21 mouse cellular contexts compared by ENCODE assay signal in the genomic region with DNA sequence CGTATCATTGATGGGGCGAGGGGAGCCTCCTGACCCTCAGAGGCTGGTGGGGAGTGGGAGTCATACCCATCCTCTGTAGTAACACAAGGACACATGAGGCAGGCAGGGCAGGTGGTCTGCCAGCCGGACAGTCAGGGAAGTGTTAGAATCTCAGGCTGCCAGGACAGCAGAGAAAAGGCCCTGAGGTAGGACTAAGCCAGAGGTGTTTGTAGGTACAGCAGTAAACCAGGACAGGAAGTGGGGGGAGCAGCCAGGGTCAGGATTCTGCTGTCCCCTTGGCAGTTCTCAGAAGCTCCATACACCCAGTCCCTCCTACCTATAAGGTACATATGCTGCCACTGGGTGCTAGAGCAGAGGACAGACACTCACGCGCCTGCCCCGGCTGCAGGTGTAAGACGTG. TPM values are rescaled to one million over a fixed set of nuclear protein-coding genes. Genes with fewer than 3 reads are reported as not detected.
DNase-seq lines count a peak whose midpoint lies in the region; TF ChIP-seq lines count a peak whose summit lies in the region.
"Had no signal": no experiment of that assay in that cellular context is flagged by ENCODE, and none has a peak within 500 bp of the region (broad histone marks: within the 10 kb centered on the region; RNA-seq: fewer than 3 reads in every experiment).

No protein-coding gene starts in this region.

- H3K27ac ChIP-seq in left cerebral cortex, adult 2 months = no peak overlapping the region
- H3K27ac ChIP-seq in thymus, adult 2 months (ENCODE audit: control insufficient read depth, insufficient read depth, low read length) = no peak overlapping the region
- H3K27ac ChIP-seq: embryonic facial prominence, embryonic 10.5 days; hindbrain, embryonic 12.5 days; hindbrain, postnatal 0 days had no signal

- intact Hi-C loops in left cerebral cortex, adult 2 months (cut with DNase I) = no loop called here

- no peak for TF ChIP-seq CTCF in left cerebral cortex, adult 2 months (IDR thresholded peaks at IDR 0.05)
- TF ChIP-seq CTCF in thymus, adult 2 months (IDR thresholded peaks at IDR 0.05; ENCODE audit: borderline replicate concordance, control insufficient read depth, extremely low read depth, insufficient read depth, low read length, poor library complexity) = no peak

- DNase-seq in cerebellum, adult 11-12 months = peak; percentile 46
- no peak for DNase-seq in cerebellum, postnatal 25 days
- peak; percentile 5 to 11 for DNase-seq in gastrocnemius, postnatal 4 days (ENCODE audit: low spot score in 2 of 2)
- no peak for DNase-seq in gastrocnemius, adult 8-10 months (ENCODE audit: low spot score in 2 of 2)
- DNase-seq in left cerebral cortex, adult 2 months (ENCODE audit: extremely low spot score in 1 of 2, low spot score in 2 of 2) = peak; percentile 7 to 9
- no peak for DNase-seq in left cerebral cortex, adult 9 months (ENCODE audit: low spot score in 2 of 2)
- no peak for DNase-seq in thymus, adult 2 months
- DNase-seq: adrenal gland, postnatal 14 days; forebrain, postnatal 0 days; gastrocnemius, postnatal 25 days; heart, adult 18-20 months; kidney, adult 11 months had no signal

- no peak overlapping the region for H3K4me3 ChIP-seq in left cerebral cortex, adult 2 months
- no peak overlapping the region for H3K4me3 ChIP-seq in thymus, adult 2 months (ENCODE audit: control insufficient read depth, insufficient read depth, low read length)
- H3K4me3 ChIP-seq: embryonic facial prominence, embryonic 10.5 days; heart, embryonic 12.5 days; hindbrain, embryonic 12.5 days had no signal

- H3K36me3 ChIP-seq in thymus, adult 2 months (ENCODE audit: control insufficient read depth, insufficient read depth, low read length) = peaks cover 11% of the 10 kb centered on the region

- no peak for TF ChIP-seq POLR2A in thymus, adult 2 months (IDR thresholded peaks at IDR 0.05; ENCODE audit: control insufficient read depth, extremely low read depth, insufficient read depth, low read length, poor library complexity)

- 93% methylated on average over 7 of the region's 7 CpGs for WGBS in thymus, adult 2 months

- no peaks in the 10 kb centered on the region for H3K27me3 ChIP-seq in thymus, adult 2 months (ENCODE audit: control insufficient read depth, insufficient read depth, low read length)
- H3K27me3 ChIP-seq: hindbrain, embryonic 12.5 days; Patski had no signal

- H3K4me1 ChIP-seq in thymus, adult 2 months (replicated peaks; ENCODE audit: control insufficient read depth, insufficient read depth, low read length) = peaks cover 10% of the 10 kb centered on the region

RNA-seq across cellular contexts. Expression of gene Yju2, which starts 2.7 kb away (rescaled TPM):
- 10 to 100 TPM; 15.3 to 15.9 TPM for total RNA-seq in gastrocnemius, postnatal 4 days (2021)
- total RNA-seq in gastrocnemius, adult 8-10 months (2022) = 1 to 10 TPM; 7.0 to 9.1 (median 8.1) TPM
- total RNA-seq in left cerebral cortex, adult 2 months (2021) = 10 to 100 TPM; 16.4 to 17.4 TPM
- 16.9 and 17.3 TPM in 2 replicates for polyA plus RNA-seq in thymus, adult 2 months (2012; rRNA removed)

RNA-seq across cellular contexts. Expression of gene Shd, which starts 8.6 kb away (rescaled TPM):
- 1 to 10 TPM; 1.8 to 1.9 TPM for total RNA-seq in gastrocnemius, postnatal 4 days (2021)
- total RNA-seq in gastrocnemius, adult 8-10 months (2022) = under 1 TPM in 2 of 4 experiments, not detected in 2; 0.31 TPM
- 10 to 100 TPM; 36.7 to 40.1 TPM for total RNA-seq in left cerebral cortex, adult 2 months (2021)
- 0.59 and 1.9 TPM in 2 replicates for polyA plus RNA-seq in thymus, adult 2 months (2012; rRNA removed)
- polyA plus RNA-seq: activated CD4-positive, CD25-positive, alpha-beta regulatory T cell, adult 4 months; C2C12; Patski had no signal

RNA-seq across cellular contexts. Expression of gene Ebi3, which starts 9.2 kb away (rescaled TPM):
- total RNA-seq in gastrocnemius, postnatal 4 days (2021) = 1 to 10 TPM; 1.9 to 2.0 TPM
- not detected for total RNA-seq in gastrocnemius, adult 8-10 months (2022)
- 1 to 10 TPM; 1.2 to 1.4 TPM for total RNA-seq in left cerebral cortex, adult 2 months (2021)
- polyA plus RNA-seq in thymus, adult 2 months (2012; rRNA removed) = 24.5 and 25.9 TPM in 2 replicates
- polyA plus RNA-seq: C2C12; heart, embryonic 12.5 days; Patski had no signal

RNA-seq across cellular contexts. Expression of gene Zfp119b, which starts 12.3 kb away (rescaled TPM):
- total RNA-seq in gastrocnemius, postnatal 4 days (2021) = 1 to 10 TPM; 3.8 to 4.0 TPM
- 1 to 10 TPM; 3.9 to 4.3 (median 3.9) TPM for total RNA-seq in gastrocnemius, adult 8-10 months (2022)
- 1 to 10 TPM; 2.3 to 4.1 TPM for total RNA-seq in left cerebral cortex, adult 2 months (2021)
- polyA plus RNA-seq in thymus, adult 2 months (2012; rRNA removed) = 0.17 and 0.23 TPM in 2 replicates

RNA-seq across cellular contexts. Expression of gene Fsd1, which starts 24.7 kb away (rescaled TPM):
- total RNA-seq in gastrocnemius, postnatal 4 days (2021) = under 1 TPM in 1 of 2 experiments, not detected in 1; 0.32 TPM
- total RNA-seq in gastrocnemius, adult 8-10 months (2022) = not detected
- total RNA-seq in left cerebral cortex, adult 2 months (2021) = 10 to 100 TPM; 88.7 to 90.6 TPM
- 0.26 and 0.62 TPM in 2 replicates for polyA plus RNA-seq in thymus, adult 2 months (2012; rRNA removed)
- total RNA-seq: gastrocnemius, adult 18-20 months; gastrocnemius, postnatal 25 days; heart, adult 18-20 months; heart, postnatal 36 days had no signal
- polyA plus RNA-seq: activated CD4-positive, CD25-positive, alpha-beta regulatory T cell, adult 4 months had no signal

Comparison
In these comparisons a context has a peak if more than half of its experiments do, and no peak if none do; other contexts are left out.
1. DNase-seq: peak in cerebellum, adult 11-12 months (single experiment), gastrocnemius, postnatal 4 days (2 of 2) and left cerebral cortex, adult 2 months (2 of 2); none in cerebellum, postnatal 25 days (0 of 2), gastrocnemius, adult 8-10 months (0 of 2), left cerebral cortex, adult 9 months (0 of 2) and thymus, adult 2 months (single experiment).
2. RNA of gene Shd, which starts 8.6 kb away (total RNA-seq): 36.7 to 40.1 TPM in left cerebral cortex, adult 2 months; 1.8 to 1.9 TPM in gastrocnemius, postnatal 4 days and 0.31 TPM in gastrocnemius, adult 8-10 months; every median in the first group is over 10 times any median in the second.